Mouse (Mus musculus) brain, adult 2 months (tissue): ENCODE results near the gene Tdgf1.

ENCODE experiments used
- DNase-seq: peaks from one replicate; pipeline ENCODE4 v3.0.0; 2011; ENCODE audit warnings: low read depth, low spot score

Tdgf1 gene

DNA sequence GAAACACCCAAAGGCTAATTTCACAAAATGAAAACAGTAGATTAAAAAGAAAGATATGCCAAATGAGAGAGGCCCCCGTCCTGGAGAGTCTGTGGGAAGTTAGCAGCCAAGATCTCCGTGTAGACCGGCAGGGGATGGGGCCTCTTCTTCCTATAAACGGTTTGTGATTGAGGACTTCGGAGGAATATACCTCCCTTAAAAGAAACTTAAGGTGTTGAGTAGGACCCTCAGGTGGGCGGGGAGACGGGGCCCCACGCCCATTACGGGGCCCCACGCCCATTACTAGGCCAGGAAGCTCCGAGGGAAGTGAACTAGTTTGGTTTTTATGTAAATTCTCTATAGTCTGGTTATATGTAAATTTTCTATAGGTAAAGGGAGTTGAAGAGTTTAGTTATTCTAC lies at the start of gene Tdgf1:
TSS of gene Tdgf1 (minus strand) at position 233 of the 400 bp plus-strand sequence.
- DNase-seq = no peak

DNA sequence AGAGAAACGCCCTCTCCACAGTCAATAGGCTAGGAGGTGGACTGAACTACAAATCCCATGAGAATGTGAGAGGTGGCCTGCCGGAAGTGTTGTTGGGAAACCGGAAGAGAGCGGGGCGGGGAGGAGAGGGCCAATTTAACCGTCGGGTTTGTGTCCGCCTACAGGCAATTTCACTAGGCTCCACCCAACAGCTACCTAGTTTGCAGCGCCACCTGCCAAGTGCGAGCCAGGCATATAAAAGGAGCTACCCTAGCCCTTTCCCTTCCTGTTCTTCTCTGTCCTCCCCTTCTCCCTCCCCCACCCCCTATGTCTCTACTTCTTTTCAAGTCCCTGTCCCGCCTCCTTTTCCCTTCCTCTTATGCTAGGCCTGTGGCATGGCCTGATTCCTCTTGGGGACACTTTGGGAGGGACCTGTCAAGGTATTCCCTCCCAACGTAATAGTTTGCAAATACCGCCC lies 48.8 kb upstream of the Tdgf1 start:
- peak; percentile 94 for DNase-seq

DNA sequence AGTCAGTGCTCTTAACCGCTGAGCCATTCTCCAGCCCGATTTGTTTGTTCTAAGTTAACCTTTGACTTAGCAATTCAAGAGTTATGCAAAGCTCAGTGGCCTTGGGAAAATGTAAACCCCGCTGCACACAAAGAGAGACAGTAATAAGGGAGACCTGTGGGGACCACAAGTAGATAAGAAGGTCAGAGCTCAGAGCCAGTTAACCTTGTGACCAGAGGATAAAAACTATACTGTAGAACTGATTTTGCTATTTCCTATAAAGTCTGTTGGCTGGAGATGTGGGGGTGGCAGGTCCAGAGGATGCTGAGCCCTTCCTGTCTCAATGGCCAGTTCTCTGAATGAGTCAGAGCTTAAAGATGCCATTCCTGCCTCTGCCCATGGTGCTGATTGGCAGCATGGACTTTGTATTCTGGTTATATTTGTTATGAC lies 47.3 kb upstream of the Tdgf1 start:
- no peak for DNase-seq

DNA sequence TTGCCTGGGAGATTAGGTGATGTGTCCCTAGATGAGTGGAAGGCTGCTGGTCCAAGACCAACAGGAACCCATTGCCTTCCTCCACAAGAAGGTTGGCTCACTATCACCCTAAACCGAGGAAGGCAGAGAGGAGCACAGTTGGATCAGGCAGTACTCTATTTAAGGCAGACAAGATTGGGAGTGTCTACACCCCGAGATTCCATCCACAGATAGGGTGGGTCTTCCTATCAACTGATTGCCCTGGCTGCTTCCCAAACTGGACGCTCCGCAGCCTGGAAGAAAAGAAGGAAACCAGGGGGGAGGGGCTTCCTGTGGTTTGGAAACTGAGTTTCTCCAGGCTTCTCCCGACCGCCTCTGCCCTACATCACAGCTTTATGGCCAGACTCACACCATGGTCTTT lies 44.2 kb upstream of the Tdgf1 start, which contains the start of gene Rtp3:
TSS of gene Rtp3 (minus strand) at position 380 of the 400 bp plus-strand sequence.
- DNase-seq = no peak

DNA sequence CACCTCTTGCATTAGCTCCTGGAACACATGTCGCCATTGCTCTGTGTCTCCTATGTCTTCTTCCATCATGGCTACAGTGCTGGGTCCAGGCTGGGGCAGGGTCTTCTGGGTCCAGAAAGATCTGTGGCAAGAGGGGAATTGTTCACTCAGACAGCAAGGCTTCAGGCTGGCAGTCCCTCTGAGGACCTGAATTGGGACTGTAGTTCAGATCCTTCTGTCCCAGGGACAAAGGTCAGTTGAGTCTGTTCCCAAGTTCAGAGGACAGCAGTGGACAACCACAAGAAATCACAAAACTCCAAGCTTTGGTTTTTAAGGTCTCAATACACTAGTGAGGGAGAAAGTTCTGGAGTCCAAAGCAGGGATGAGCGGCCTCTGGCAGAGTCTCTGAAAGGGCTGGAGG lies 43.6 kb upstream of the Tdgf1 start:
- DNase-seq = no peak

DNA sequence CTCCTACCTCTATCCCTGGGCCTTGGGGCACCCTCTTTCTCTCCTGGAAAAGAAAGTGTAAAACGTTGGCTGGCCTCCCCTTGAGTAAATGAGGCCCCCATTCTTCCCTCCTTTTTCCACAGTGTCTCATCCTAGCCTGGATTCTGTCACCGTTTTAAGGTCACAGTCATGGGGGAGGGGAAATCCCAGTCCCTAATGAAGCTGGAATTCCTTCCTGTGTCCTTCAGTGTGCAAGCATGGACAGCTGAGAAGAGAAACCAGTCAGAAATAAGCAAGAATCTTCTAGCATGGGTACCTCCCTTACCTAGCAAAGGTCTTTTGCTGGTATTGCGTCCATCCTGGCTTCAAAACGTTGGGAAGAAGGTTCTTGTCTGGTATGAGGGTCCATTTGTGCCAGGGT lies 43.2 kb upstream of the Tdgf1 start:
- DNase-seq = no peak

DNA sequence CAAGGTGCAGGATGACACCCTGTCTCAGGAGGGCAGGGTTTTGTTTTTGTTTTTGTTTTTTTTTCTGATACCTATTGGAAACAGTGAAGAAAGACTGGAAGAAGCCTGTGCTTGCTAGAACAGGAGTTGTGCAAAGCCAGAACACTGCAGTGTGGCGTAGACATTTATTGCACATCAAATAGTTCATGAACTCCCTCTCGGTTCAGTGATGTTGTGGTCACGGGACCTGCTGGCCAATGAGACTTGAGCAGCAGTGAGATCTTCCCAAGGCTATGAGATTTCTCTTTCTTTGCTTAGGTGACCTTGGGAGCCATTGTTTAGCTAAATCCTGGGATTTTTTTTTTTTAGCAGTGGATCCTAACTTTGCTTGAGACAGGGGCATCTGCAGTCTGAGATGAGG lies 42.1 kb upstream of the Tdgf1 start:
- no peak for DNase-seq

DNA sequence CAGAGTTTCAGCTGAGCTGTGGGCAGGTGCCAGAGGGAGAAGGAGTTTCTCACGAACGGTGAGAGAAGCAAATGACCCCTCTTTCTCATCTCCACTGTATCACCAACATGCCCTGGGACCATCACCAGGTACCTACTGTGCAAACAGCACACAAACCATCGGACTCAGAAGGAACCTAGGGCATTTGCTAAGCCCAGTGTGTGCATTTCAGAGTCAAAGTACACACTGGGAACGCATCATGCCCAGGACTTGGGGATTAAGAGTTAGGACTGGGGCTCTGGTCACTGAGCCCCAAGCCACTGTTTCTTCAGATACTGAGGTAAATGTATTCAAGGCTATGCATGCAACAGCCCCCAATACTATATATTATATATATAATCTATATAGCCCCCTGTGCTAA lies 41.4 kb upstream of the Tdgf1 start:
- DNase-seq = no peak

DNA sequence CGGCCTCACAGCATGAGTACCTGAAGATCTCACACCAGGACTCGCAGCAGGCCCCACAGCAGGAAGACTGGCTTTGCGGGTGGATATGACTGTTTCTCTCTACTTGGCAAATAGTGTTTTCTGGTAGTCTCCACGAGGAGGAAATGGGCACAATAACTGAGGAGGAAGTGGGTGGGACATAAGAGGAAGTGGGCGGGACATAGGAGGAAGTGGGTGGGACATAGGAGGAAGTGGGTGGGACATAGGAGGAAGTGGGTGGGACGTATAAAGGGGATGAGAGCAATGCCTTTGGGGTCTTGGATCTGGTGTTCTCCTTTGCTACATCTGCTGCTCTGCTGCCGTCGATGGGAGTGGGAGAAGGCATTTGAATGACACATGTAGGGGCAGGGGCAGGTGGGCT lies 40.0 kb upstream of the Tdgf1 start:
- DNase-seq = no peak

DNA sequence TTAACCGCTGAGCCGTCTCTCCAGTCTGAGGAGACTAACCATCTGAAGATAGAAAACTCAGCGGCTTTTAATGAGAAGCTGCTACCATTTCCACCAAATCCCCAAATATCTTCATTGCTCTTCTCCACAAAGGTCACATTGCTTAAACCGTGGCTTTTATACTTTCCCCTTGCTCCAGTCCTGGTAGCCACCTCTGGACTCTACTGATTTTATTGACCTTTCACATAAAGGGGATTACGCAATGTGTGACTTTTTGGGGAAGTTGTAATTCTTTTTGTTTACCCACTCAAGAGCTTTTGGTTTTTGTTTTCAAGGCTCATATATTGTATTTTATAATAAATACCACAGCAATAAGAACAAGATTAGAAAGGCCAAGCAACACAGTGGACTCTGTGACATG lies 39.6 kb upstream of the Tdgf1 start:
- no peak for DNase-seq

DNA sequence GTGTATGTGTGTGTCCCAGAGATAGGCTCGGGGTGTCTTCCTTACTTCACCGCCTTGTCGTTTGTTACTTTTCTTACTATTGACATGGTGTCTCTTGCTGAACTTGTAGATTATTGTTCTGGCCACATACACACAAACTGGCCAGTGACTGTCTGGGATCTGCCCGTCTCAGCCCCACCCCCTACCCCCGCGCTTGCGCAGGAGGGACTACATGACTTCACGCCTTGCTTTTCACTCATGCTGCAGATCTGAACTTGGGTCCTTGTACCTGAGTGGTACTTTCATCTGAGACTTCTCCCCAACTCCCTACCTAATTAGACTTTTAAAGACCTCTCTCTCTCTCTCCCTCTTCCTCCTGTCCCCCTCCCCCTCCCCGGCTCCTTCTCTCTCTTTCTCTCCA lies 38.1 kb upstream of the Tdgf1 start:
- DNase-seq = no peak

DNA sequence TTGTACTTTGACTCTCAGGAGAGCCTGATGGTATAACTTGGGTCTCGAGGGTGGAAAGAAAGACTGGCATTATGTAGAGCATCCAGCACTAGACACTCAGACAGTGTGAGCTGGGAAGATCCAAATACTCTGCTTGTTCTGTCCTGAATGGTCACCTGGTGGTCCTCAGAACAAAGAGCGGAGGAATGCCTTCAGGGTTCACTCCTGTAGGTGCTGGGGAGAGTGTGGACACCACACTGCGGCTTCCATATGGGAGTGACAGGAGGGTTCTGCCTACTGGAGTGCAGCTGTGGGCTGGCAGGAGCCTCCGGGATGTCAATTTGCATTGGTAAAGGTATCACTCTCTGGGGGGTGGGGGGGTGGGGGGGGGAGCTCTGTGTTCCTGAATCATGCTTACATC lies 36.4 kb upstream of the Tdgf1 start:
- no peak for DNase-seq

DNA sequence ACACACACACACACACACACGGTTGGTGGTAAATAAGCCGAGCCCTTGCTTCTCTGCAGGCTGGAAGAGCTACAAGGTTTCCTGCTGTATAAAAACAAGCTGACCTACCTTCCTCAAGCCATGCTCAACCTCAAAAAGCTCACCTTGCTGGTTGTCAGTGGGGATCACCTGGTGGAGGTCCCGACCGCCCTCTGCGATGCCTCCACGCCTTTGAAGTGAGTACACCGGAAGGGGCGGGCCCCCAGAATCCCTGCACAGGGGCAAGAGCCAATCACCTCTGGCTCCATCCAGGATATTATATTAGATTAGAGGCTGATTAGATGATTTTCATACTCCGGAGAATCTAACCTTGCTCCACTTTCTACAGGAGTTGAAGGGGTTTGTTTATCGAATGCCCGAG lies 33.5 kb upstream of the Tdgf1 start:
- DNase-seq = no peak

DNA sequence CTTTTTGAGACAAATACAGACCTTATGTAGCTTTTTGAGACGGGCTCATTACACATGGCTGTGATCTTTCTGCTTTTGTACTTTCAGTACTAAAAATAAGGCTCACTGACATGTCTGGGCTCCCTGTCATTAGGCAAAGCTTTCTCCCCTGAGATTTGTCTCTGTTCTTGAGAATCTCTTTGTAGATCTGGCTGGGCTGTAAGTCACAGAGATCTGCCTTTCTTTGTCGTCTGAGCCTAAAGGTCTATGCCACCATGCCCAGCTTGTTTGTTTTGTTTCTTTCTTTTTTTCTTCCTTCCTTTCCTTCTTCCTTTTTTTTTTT lies 19.9 kb upstream of the Tdgf1 start:
- no peak for DNase-seq

DNA sequence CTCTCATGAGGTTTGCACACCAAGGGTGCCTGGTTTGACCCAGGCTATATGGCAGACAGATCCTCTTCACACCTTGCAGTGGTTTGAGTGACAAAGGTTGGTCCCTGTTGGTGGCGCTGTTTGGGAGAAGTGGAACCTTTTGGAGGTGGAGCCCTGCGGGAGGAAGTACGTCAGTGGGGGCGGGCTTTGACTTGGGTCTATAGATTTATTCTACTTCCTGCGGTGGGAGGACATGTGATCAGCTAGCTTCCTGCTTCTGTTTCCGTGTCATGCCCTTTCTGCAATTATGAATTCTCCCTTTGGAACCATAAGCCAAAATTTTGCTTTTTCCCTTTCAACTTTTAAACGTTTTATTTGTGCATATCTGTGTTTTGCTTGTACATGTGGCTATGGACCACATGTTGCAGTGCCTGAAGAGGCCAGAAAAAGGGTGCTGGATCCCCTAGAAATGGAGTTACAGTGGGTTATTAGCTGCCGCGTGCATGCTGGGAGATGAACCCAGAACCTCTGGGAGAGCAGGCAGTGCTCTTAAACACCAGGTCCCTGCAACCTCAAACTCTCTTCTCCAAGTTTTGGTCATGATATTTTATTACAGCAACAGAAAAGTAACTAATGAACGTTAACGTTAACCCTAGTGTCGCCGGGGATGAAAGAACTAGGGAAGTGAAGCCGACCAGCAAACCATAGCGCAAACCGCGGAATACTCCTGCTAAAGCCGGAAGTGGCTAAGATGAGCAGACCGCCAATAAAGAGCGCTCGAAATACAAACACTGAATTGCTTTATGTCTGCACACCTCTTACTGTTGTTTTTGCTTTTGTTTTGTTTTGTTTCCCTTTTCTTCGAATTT lies 19.3 kb upstream of the Tdgf1 start:
- no peak for DNase-seq

DNA sequence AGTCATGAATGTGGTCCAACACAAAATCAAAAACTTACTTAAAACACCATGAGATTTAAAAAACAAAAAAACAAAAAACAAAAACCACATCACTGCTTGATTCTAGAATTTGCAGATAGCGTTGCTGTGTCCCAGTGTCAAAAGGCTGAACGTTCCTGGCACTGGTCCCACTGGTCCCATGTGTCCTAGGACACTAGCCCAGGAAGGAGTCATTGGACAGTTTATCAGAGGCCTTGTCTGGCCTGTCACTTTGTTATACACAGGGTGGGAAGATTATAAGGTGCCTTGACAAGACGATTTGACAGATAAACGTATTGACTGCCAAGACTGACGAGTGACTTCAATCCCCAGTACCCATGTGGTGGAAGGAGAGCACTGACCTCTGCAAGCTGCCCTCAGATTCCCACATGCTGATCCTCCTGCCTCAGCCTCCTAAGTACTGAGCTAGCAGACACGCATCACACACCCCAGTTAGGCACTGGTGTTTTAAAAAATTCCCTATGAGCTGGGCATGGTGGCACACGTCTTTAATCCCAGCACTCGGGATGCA lies 17.7 kb upstream of the Tdgf1 start:
- no peak for DNase-seq

DNA sequence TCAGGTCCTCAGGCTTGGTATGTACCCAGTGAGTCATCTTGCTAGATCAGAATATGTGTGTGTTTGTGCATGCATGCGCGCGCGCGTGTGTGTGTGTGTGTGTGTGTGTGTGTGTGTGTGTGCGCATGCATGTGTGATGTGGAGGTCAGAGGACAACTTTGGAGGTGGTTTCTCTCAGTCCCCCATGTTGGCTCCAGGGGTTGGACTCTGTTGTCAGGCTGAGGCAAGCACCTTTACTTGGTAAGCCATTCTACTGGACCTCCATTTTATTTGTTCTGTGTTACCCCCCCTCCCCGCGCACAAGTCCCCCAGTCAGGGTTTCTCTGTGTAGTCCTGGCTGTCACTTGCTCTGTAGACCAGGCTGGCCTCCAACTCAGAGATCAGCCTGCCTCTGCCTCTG lies 15.4 kb upstream of the Tdgf1 start:
- DNase-seq = no peak

DNA sequence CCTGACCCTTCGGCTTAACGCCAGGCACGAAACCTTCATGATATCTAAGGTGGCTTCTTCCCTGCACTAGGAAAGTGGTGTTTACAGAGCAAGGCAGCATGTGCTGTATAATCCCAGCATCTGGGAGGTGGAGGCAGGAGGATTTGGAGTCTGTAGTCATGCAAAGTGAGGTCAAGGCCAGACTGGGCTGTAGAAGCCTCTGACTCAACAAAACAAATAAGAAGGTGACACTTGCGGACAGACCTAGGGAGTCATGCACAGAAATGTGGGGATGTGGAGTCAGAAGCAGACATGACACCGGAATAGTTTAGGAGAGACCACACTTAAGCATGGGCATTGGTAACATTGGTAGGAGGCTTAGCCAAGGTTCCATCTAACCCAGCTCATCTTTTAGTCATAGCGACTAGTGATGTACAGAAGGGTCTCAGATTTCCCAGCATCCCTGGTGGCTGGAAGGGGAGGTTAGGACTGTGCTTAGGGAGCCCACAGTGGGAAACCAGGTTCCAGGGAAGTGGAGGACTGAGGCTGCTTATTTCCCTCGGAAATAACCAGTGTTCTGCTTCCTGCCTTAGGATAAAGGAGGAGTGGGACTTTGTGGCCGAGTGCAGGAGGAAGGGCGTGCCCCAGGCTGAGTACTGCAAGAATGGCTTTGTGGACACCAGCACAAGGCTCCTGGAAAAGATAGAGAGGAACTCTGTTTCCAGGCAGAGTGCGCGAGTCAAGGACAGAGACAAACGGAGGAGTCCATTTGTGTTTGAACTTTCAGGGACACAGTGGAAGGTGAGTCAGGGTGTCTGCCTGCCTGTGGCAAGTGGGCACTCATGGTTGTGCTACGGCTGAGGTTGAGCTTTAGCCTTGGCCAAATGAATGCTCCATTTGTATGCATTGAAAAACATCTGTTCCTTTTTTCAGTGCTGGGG lies 14.5 kb upstream of the Tdgf1 start:
- no peak for DNase-seq

DNA sequence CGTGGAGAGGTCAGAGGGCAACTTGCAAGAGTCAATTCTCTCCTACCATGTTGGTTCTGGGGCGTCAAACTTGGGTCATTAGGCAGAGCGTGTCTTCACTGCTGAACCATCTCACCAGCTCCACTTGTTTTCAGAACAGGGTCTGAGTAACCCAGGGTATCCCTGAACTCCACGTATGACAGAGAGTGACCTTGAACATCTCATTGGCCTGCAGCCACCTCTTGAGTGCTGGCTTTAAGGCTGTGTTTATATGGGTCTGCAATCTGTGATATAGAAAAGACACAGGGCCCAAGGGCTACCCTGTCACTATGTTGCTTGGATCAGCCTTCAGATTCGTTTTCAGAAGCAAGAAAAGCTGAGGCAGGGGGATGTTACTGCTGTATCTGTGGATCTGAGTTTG lies 13.7 kb upstream of the Tdgf1 start:
- no peak for DNase-seq

DNA sequence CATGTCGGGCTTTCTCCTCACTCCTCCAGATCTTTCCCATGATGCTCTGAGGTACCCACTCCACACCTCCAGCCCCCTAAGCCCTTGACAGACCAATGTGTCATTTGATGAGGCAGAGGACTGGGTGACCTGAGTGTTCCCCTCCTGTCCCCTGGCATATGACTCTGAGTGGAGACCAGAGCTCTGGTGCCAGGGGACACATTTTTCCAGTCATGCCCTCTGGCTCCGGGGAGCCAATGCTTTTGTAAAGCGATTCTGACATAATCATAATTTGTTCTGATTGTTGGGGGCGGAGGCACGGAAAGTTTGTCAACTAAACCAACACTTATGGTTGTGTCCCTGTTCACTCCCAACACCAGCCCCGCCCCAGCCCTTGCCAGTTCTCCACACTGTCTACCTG lies 10.0 kb upstream of the Tdgf1 start:
- DNase-seq = no peak

DNA sequence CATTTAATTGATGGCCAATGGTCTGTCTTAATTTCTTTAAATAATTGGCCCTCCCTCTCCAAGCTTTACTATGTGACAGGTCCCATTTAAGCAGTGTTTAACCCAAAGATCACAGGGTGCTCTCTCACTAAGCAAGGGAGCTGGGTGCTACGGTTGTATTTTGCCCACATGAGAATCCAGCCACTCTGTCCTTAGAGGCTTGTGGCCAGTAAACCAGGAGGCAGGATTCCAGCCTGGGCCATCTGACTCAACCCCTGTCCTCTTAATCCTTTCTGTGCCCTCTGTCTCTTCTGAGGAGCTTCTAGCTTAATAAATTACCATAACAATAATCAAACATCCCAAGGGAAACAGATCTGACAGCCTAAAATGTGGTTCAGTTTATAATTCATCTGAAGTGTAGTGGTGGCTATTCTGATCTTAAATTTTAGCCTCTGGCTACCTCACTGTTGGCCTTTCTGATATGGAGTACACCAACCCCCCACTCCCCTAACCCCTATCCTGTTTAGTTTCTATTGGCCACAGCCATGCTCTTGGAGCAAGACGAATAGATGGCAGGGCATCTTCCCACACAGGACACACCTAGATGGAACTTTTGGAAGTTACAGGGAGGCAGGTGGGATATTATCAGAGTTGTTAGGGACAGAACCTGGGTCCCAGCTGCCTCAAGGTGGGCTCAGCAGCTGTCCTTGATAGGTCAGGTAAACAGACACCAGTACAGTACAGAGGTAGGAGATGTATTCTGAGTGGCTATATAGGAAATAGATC lies 8.9 kb upstream of the Tdgf1 start:
- no peak for DNase-seq
